Mouse (Mus musculus) liver, embryonic 15.5 days (tissue): ENCODE measurements around the gene Tnni1. TPM values are rescaled to one million over a fixed set of nuclear protein-coding genes. Genes with fewer than 3 reads are reported as not detected.

Experiments
- ATAC-seq: fragments of 200-750 bp; cut with Nextera tagmentation; 2 replicates; pipeline ENCODE4 v1.8.0; 2017; ENCODE audit warnings: moderate number of reproducible peaks, mild to moderate bottlenecking, moderate library complexity; ENCODE audit not compliant: insufficient read depth
- H3K27ac ChIP-seq: fragments of 300-500 bp; sonication (generic); replicated peaks from 2 replicates; pipeline ENCODE4 v1.5.1; 2015; ENCODE audit warnings: mild to moderate bottlenecking, inconsistent platforms
- H3K27me3 ChIP-seq: fragments of 300-500 bp; sonication (generic); 2 replicates; pipeline ENCODE4 v1.6.1; 2015; ENCODE audit warnings: mild to moderate bottlenecking, inconsistent platforms
- H3K36me3 ChIP-seq: fragments of 300-500 bp; sonication (generic); replicated peaks from 2 replicates; pipeline ENCODE4 v1.6.1; 2015; ENCODE audit warnings: moderate library complexity, mild to moderate bottlenecking, inconsistent platforms
- H3K4me1 ChIP-seq: fragments of 300-500 bp; sonication (generic); replicated peaks from 2 replicates; pipeline ENCODE4 v1.6.1; 2015; ENCODE audit warnings: inconsistent platforms
- H3K4me2 ChIP-seq: fragments of 300-500 bp; sonication (generic); 2 replicates; pipeline ENCODE4 v1.6.1; 2015; ENCODE audit warnings: moderate library complexity, mild to moderate bottlenecking, inconsistent platforms
- H3K4me3 ChIP-seq: fragments of 300-500 bp; sonication (generic); replicated peaks from 2 replicates; pipeline ENCODE4 v1.5.1; 2015; ENCODE audit warnings: mild to moderate bottlenecking, inconsistent platforms
- H3K9ac ChIP-seq: fragments of 300-500 bp; sonication (generic); 2 replicates; pipeline ENCODE4 v1.6.1; 2015; ENCODE audit warnings: moderate library complexity, mild to moderate bottlenecking, inconsistent platforms
- H3K9me3 ChIP-seq: fragments of 300-500 bp; sonication (generic); replicated peaks from 2 replicates; pipeline ENCODE4 v1.6.1; 2016; ENCODE audit warnings: inconsistent platforms
- WGBS: fragments of 180-500 bp; shearing (Covaris S2); methylation state at CpG from one replicate; pipeline ENCODE4 v1.1.7; 2015; ENCODE audit warnings: mixed read lengths; ENCODE audit not compliant: insufficient replicate concordance; 5-methylcytosine and 5-hydroxymethylcytosine counted together
- polyA plus RNA-seq: library from polyadenylated mRNA; unstranded; fragments of >200 nt; fragmentation: Nextera tagmentation; extraction: Ambion mirVana; gene quantifications from 2 replicates; pipeline ENCODE4 v1.2.1, GENCODE M21; 2015

Tnni1 gene
- polyA plus RNA-seq, 1 experiment from 2014 or later = 23.2 TPM

DNA sequence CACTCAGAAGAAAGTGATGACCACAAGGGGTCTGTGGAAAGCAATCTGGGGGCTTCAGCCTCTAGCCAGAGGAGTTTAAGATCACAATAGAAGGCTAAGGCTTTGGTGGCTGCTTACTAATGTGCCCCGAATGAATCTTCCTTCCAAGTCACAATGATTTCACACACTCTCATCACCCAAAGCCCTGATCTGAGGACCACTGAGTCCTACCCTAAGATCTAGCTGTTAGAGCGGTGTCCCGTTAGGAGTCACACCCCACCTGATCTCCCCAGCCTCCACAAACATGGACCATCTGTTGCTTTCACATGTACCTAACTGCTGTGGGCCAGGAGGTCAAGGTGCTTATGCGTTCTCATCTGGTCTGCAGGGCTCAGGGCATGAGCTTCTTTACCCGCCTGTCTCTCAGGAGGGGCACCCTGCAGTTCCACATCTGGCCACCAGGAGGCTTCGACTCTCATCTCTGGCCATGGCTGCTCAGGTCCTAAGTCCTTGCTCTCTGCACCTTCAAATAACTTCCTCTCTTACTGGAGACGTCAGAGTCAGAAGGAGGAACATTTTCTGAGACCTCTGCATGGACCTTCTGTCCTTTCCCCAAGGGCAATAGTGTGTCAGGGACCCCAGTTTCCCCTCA lies 31.9 kb downstream of the Tnni1 start:
- no peak overlapping the region for H3K27ac ChIP-seq
- no peak for ATAC-seq
- 27% methylated on average over 7 of the region's 7 CpGs for WGBS
- no peak overlapping the region for H3K4me2 ChIP-seq
- H3K9ac ChIP-seq = no peak overlapping the region
- no peaks in the 10 kb centered on the region for H3K36me3 ChIP-seq
- no peaks in the 10 kb centered on the region for H3K9me3 ChIP-seq
- H3K4me1 ChIP-seq = no peaks in the 10 kb centered on the region
- no peak overlapping the region for H3K4me3 ChIP-seq
- H3K27me3 ChIP-seq = peaks cover 26% of the 10 kb centered on the region

DNA sequence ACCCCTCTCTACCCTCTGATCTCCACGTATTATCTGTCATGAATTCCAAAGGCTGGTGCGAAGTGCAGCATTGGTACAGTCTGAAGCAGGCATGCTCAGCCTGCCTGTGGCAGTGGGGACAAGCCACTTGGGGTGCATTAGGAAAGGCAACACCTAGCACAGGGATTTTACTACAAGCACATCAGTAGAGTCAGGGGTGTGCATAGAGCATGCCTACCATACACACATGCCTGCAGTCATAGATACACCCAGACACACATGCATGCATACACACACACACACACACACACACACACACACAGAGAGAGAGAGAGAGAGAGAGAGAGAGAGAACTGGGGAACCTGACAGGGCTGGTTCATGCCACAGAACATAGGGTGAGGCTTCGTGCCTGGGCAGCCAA lies 33.0 kb downstream of the Tnni1 start:
- no peak for ATAC-seq
- no peak overlapping the region for H3K4me2 ChIP-seq
- H3K27ac ChIP-seq = no peak overlapping the region
- no peak overlapping the region for H3K9ac ChIP-seq
- H3K9me3 ChIP-seq = no peaks in the 10 kb centered on the region
- WGBS = 59% methylated on average over 3 of the region's 3 CpGs
- H3K4me1 ChIP-seq = no peaks in the 10 kb centered on the region
- H3K27me3 ChIP-seq = peaks cover 37% of the 10 kb centered on the region
- no peak overlapping the region for H3K4me3 ChIP-seq
- no peaks in the 10 kb centered on the region for H3K36me3 ChIP-seq

DNA sequence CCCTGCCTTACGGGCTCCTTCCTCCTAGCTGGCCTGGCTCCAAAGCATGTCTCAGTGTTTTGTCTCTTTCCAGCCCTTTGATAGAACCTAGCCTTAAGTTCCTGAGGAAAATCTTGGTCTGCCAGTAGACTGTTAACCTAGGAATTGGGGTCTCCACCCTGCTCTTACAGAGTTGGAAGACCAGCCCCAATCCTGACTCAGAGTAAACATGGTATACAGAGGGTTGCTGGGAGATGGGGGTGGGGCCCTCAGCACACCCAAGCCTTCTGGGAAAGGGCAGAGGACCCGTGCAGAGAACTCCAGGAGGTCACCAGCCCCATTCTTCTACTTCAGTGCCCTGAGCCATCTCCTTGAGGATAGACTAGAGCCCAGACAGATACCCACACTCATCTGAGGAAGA lies 33.4 kb downstream of the Tnni1 start:
- WGBS = 23% methylated on average over 2 of the region's 2 CpGs
- ATAC-seq = no peak
- no peak overlapping the region for H3K9ac ChIP-seq
- H3K27ac ChIP-seq = no peak overlapping the region
- H3K27me3 ChIP-seq = peaks cover 41% of the 10 kb centered on the region
- no peaks in the 10 kb centered on the region for H3K36me3 ChIP-seq
- no peak overlapping the region for H3K4me2 ChIP-seq
- no peaks in the 10 kb centered on the region for H3K9me3 ChIP-seq
- no peak overlapping the region for H3K4me3 ChIP-seq
- no peaks in the 10 kb centered on the region for H3K4me1 ChIP-seq

DNA sequence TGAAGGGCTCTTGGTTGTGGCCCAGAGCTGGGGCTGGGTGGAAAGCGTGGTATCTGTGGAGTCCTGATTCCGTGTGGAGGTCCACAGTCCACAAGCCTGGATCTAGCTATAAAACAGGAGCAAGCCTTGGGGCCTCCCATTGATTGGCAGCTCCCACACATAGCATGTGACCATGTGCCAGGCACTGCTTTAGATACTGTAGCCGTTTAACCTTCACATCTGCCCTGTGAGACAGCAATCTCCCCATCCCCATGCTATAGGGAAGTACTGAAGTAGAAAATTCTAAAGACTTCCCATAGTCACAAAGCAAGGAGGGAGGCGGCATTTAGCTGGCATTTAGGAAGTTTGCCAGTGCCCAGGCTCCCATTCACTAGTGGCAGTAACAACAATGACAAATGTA lies 33.8 kb downstream of the Tnni1 start:
- Histone ChIP-seq H3K9me3 (no peaks in the 10 kb centered on the region), H3K36me3 (no peaks in the 10 kb centered on the region), H3K9ac (no peak overlapping the region), H3K27ac (no peak overlapping the region), H3K4me1 (no peaks in the 10 kb centered on the region), H3K4me2 (no peak overlapping the region), H3K27me3 (peaks cover 46% of the 10 kb centered on the region), H3K4me3 (no peak overlapping the region)
- no peak for ATAC-seq
- 40% methylated on average over 4 of the region's 4 CpGs for WGBS

DNA sequence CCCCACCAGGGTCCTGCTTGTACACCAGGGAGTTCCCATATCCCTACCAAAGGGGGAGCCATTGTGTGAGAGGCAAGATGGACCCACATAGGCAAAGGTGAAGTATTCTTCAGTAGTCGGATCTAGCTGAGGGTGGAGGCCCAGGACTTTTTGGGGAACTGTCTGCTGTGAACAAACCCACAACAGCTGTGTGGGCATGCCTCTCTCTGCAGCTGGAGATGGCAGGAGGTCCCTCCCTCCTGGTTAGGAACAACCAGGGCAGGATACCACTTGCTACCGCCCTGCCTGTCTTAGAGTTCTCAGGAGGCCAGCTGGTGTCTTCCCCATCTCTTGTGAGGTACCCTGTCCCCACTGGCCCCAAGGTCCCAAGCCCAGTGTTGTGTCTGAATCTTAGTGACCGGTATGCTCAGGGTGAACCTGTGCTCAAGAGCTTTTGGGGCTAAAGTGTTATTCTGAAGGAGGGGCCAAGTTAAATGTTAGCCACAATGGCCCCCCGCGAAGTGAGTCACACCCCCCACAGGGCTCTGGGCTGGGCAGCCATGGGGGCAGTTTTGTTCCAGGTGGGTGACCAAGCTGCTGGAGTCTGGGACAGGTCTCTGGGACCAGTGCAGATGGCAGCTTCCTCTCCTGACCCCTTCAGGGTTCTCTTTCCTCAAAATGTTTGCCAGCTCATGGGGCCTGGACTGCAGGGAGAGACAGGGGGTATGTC lies 34.6 kb downstream of the Tnni1 start:
- Histone ChIP-seq H3K4me1 (peaks cover 5% of the 10 kb centered on the region), H3K4me2 (no peak overlapping the region), H3K27me3 (peaks cover 53% of the 10 kb centered on the region), H3K9me3 (no peaks in the 10 kb centered on the region), H3K27ac (no peak overlapping the region), H3K36me3 (no peaks in the 10 kb centered on the region), H3K9ac (no peak overlapping the region), H3K4me3 (no peak overlapping the region)
- ATAC-seq = no peak
- WGBS = 50% methylated on average over 5 of the region's 5 CpGs

DNA sequence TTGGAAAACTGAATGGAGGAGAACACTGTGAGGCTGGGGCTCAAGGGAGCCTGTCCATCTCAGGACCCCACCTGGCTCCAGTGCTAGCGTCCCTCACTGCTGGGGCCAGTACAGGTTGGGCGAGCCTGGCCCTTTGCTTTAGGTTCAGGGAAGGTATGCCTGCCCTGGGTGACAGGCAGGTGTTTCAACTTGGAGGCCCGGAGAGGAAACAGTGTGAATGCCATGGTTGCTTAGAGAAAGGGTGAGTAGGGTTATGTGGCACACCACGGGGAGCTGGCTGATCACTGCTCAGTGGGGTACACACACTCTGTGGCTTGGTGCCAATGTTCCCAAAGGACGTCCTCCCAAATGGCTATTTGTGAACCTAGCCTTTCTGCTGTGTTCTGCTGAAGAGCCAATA lies 35.3 kb downstream of the Tnni1 start:
- 50% methylated on average over 5 of the region's 5 CpGs for WGBS
- ATAC-seq = no peak
- H3K4me2 ChIP-seq = no peak overlapping the region

DNA sequence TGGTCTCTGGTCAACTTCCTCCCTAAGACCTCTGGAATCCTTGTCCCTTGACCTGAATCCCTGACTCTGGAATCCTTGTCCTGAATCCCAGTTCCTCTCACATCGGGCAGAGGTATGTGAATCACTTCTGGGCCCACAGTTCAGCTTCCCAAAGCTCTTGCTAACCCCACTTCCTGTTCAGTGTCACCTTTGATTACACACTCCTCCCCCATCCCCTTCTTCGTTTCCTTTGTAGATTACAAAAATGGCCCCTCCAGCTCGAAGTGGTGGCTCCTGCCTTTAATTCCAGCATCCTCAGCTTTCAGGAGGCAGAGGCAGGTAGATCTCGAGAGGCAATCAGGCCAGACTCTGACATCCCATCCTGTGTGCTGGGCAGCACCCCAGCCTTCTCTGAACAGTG lies 38.4 kb downstream of the Tnni1 start:
- H3K4me2 ChIP-seq = no peak overlapping the region
- no peaks in the 10 kb centered on the region for H3K36me3 ChIP-seq
- no peak overlapping the region for H3K27ac ChIP-seq
- ATAC-seq = no peak
- peaks cover 7% of the 10 kb centered on the region for H3K4me1 ChIP-seq
- H3K9ac ChIP-seq = no peak overlapping the region
- WGBS = 17% methylated on average over 4 of the region's 4 CpGs
- H3K9me3 ChIP-seq = no peaks in the 10 kb centered on the region
- H3K27me3 ChIP-seq = peaks cover 90% of the 10 kb centered on the region
- no peak overlapping the region for H3K4me3 ChIP-seq

More for the DNA sequence above, 35.3 kb downstream of the Tnni1 start:
- no peaks in the 10 kb centered on the region for H3K9me3 ChIP-seq
- H3K4me1 ChIP-seq = peaks cover 7% of the 10 kb centered on the region
- no peaks in the 10 kb centered on the region for H3K36me3 ChIP-seq
- H3K27ac ChIP-seq = no peak overlapping the region
- H3K27me3 ChIP-seq = peaks cover 60% of the 10 kb centered on the region
- H3K4me3 ChIP-seq = no peak overlapping the region
- no peak overlapping the region for H3K9ac ChIP-seq

DNA sequence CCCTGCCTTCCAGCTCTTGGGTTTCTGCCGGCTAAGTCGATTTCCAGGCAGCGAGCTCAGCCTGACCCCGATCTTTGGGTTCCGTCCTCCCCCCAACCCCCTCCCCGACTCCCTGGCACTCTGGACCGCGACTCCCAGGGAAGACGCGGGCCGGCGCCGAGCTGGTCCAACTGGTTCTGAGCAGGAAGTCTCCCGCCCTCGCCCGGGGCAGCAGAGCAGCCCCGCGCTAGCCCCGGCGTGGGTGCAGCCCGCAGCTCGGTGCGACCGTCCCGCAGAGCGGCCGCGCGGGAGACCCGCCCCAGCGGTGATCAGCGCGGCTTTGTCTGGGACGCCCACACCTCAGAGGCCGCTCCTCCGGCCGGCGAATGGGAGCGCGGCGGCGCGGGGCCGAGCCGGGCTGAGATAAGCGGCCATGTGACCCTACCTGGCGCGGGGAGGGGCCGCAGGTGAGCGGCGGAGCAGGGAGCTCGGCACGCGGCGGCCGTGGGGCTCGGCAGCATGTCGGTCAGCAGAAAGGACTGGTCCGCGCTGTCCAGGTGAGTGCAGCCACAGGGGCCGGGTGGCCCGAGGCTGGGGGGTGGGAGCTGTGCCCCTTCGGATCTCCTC lies 39.4 kb downstream of the Tnni1 start, which contains the start of gene Lad1:
TSS of gene Lad1 (plus strand) at position 118 of the 606 bp plus-strand sequence.
- no peak for ATAC-seq
- peak within 1 kb of the TSS; percentile 64 for H3K4me2 ChIP-seq
- no peak within 1 kb of the TSS for H3K27ac ChIP-seq
- no peak within 1 kb of the TSS for H3K9ac ChIP-seq
- no peaks in the 10 kb centered on the region for H3K9me3 ChIP-seq
- H3K36me3 ChIP-seq = no peaks in the 10 kb centered on the region
- H3K4me1 ChIP-seq = peaks cover 7% of the 10 kb centered on the region
- H3K27me3 ChIP-seq = peaks cover 96% of the 10 kb centered on the region
- WGBS = 1% methylated on average over 63 of the region's 63 CpGs
- peak within 1 kb of the TSS; percentile 43 for H3K4me3 ChIP-seq

DNA sequence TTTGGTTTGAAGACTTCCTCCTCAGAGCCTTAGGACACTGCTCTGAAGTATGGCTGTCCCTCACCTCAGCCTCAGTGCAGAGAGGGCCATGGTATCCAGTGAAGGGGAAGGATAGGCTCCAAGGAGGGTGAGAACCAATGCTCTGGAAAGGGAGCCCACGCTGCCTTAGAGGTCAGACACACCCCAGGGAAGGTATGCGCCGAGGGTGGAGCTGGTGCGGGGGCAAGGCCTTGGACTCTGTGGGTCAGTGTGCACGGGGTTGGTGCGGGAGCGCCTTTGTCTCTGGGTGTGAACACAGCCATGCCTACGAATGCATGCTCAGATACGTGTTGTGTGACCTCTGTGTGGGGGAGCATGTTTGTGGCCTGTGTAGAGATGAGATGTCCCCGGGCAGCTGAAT lies 40.8 kb downstream of the Tnni1 start:
- Histone ChIP-seq H3K4me2 (no peak overlapping the region), H3K4me1 (peaks cover 7% of the 10 kb centered on the region), H3K27me3 (peaks cover 95% of the 10 kb centered on the region), H3K9ac (no peak overlapping the region), H3K36me3 (no peaks in the 10 kb centered on the region), H3K9me3 (no peaks in the 10 kb centered on the region), H3K4me3 (no peak overlapping the region), H3K27ac (no peak overlapping the region)
- no peak for ATAC-seq
- 73% methylated on average over 10 of the region's 10 CpGs for WGBS

DNA sequence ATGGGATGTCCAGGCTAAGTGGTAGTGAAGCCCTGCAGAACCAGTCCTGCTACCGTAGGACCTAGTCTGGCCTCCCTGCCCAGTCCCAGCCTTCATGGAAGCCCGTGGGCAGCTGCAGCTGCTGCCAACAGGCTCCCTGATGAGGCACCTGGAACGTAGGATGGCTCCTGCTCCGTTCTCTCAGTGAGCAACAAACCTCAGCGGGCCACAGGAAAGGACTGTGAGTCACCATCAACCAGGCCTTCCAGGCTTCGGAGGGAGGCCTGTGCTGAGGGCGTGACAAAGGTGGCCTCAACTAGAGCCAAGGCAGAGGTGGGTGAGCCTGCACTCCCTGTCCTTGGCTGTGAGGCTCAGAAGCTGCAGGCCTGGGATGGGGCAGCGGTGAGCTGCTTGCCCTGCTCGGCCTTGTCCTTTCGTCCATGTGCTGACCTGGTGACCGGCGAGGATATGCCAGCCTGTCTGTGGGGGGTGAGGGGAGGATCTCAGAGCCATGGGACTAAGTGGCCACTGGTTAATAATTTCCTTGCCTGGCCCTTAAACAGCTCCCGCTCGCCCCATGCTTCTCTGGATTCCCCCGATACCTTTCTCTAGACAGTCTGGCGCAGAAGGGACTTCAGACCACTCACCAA lies 41.6 kb downstream of the Tnni1 start:
- no peak overlapping the region for H3K27ac ChIP-seq
- H3K9me3 ChIP-seq = no peaks in the 10 kb centered on the region
- peaks cover 7% of the 10 kb centered on the region for H3K4me1 ChIP-seq
- WGBS = 57% methylated on average over 16 of the region's 16 CpGs
- no peak overlapping the region for H3K4me2 ChIP-seq
- no peak overlapping the region for H3K9ac ChIP-seq
- ATAC-seq = no peak
- no peaks in the 10 kb centered on the region for H3K36me3 ChIP-seq
- H3K4me3 ChIP-seq = no peak overlapping the region
- peaks cover 88% of the 10 kb centered on the region for H3K27me3 ChIP-seq

DNA sequence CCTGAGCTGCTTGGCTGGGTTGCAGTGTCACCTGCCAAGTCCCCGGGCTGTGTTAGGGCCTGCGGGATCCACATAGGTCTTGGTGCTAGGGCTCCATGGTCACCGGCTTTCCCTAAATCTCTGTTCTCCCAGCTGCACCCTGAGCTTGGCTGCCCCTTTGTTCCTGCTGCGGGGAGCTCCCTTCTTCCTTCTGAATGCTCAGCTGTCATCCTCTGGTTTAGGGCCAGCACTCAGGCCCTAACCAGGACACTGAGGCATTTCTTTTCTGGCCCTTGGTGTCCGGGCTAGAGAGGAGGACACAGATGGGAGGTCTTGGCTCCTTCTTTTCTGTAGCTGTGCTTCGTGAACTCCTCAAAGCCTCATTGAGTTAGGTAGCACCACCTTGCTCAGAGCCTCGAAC lies 42.5 kb downstream of the Tnni1 start:
- Histone ChIP-seq H3K4me3 (no peak overlapping the region), H3K27me3 (peaks cover 79% of the 10 kb centered on the region)
- WGBS = 64% methylated on average over 7 of the region's 7 CpGs

More for the DNA sequence above, 42.5 kb downstream of the Tnni1 start:
- Histone ChIP-seq H3K4me2 (no peak overlapping the region), H3K4me1 (peaks cover 7% of the 10 kb centered on the region), H3K27ac (no peak overlapping the region), H3K9ac (no peak overlapping the region), H3K9me3 (no peaks in the 10 kb centered on the region), H3K36me3 (no peaks in the 10 kb centered on the region)
- no peak for ATAC-seq
